Mouse (Mus musculus) neural tube, embryonic 12.5 days (tissue): ENCODE measurements around the gene Oard1. TPM values are rescaled to one million over a fixed set of nuclear protein-coding genes. Genes with fewer than 3 reads are reported as not detected.

Experiments
- ATAC-seq: fragments of 200-750 bp; cut with Nextera tagmentation; 2 replicates; pipeline ENCODE4 v1.8.0; 2017; ENCODE audit warnings: low read depth, mild to moderate bottlenecking, moderate TSS enrichment, moderate library complexity; ENCODE audit not compliant: low FRiP score
- H3K27ac ChIP-seq: fragments of 300-500 bp; sonication (generic); 2 replicates; pipeline ENCODE4 v1.5.1; 2016
- H3K27me3 ChIP-seq: fragments of 300-500 bp; sonication (generic); replicated peaks from 2 replicates; pipeline ENCODE4 v1.6.1; 2016; ENCODE audit warnings: mild to moderate bottlenecking
- H3K36me3 ChIP-seq: fragments of 300-500 bp; sonication (generic); 2 replicates; pipeline ENCODE4 v1.6.1; 2016; ENCODE audit warnings: mild to moderate bottlenecking
- H3K4me1 ChIP-seq: fragments of 300-500 bp; sonication (generic); 2 replicates; pipeline ENCODE4 v1.6.1; 2016
- H3K4me2 ChIP-seq: fragments of 300-500 bp; sonication (generic); replicated peaks from 2 replicates; pipeline ENCODE4 v1.6.1; 2016; ENCODE audit warnings: mild to moderate bottlenecking
- H3K4me3 ChIP-seq: fragments of 300-500 bp; sonication (generic); 2 replicates; pipeline ENCODE4 v1.5.1; 2016
- H3K9ac ChIP-seq: fragments of 300-500 bp; sonication (generic); 2 replicates; pipeline ENCODE4 v1.6.1; 2016; ENCODE audit warnings: mild to moderate bottlenecking
- H3K9me3 ChIP-seq: fragments of 300-500 bp; sonication (generic); 2 replicates; pipeline ENCODE4 v1.6.1; 2016; ENCODE audit warnings: mild to moderate bottlenecking
- WGBS: fragments of 180-500 bp; shearing (Covaris S2); methylation state at CpG from one replicate; pipeline ENCODE4 v1.1.7; 2016; 5-methylcytosine and 5-hydroxymethylcytosine counted together
- polyA plus RNA-seq: library from polyadenylated mRNA; unstranded; fragments of >200 nt; fragmentation: Nextera tagmentation; extraction: Ambion mirVana; gene quantifications from 2 replicates; pipeline ENCODE4 v1.2.1, GENCODE M21; 2016

The Oard1 gene
- polyA plus RNA-seq, 1 experiment from 2014 or later = 58.7 TPM

DNA sequence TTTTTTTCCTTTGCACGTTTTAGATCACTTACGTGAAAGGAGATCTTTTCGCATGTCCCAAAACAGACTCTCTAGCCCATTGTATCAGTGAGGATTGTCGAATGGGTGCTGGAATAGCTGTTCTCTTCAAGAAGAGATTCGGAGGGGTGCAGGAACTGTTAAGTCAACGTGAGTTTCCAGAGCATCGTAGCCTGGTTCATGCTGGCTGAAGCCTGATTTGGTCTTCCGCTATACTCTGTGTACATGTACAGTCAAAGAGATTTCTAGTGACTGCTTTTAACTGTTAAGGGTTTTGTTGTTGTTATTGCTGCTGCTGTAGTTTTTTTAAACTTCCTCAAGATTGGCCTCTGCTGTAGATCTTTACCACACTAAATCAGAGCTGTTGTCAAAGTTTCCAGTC lies 1.4 kb downstream of the Oard1 start:
- WGBS = 72% methylated on average over 8 of the region's 8 CpGs
- no peak for ATAC-seq
- Histone ChIP-seq H3K9ac (peak overlapping the region; percentile 65; the same call in 1 of the 2 replicates), H3K9me3 (no peaks in the 10 kb centered on the region), H3K4me3 (peak overlapping the region; percentile 85), H3K4me2 (peak overlapping the region; percentile 86), H3K27me3 (no peaks in the 10 kb centered on the region), H3K36me3 (peaks cover 23% of the 10 kb centered on the region), H3K27ac (no peak overlapping the region), H3K4me1 (peaks cover 20% of the 10 kb centered on the region)

DNA sequence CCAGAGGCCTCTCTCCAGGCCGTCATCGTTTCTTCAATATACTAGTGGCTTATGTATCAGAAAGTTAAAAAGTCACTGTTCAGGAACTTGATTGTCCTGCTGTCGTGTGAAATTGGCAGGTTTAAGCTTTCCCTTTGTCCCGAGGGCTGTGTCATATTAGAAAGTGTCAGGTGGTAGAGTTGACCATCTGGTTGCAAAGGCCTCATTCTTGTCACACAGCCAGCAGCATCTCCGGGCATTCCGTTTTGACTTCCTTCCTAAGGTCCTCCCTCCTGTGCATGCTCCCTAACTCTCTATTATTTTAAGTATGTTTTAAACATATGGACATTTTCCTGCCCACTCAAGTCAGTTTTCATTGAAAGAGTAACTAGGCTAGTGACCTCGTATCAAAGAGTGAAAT lies 6.2 kb downstream of the Oard1 start:
- H3K4me1 ChIP-seq = peaks cover 5% of the 10 kb centered on the region
- ATAC-seq = no peak
- H3K9me3 ChIP-seq = no peaks in the 10 kb centered on the region
- H3K27ac ChIP-seq = no peak overlapping the region
- WGBS = 81% methylated on average over 7 of the region's 7 CpGs
- H3K4me3 ChIP-seq = no peak overlapping the region
- H3K36me3 ChIP-seq = peaks cover 23% of the 10 kb centered on the region
- no peak overlapping the region for H3K4me2 ChIP-seq
- no peak overlapping the region for H3K9ac ChIP-seq
- H3K27me3 ChIP-seq = no peaks in the 10 kb centered on the region

DNA sequence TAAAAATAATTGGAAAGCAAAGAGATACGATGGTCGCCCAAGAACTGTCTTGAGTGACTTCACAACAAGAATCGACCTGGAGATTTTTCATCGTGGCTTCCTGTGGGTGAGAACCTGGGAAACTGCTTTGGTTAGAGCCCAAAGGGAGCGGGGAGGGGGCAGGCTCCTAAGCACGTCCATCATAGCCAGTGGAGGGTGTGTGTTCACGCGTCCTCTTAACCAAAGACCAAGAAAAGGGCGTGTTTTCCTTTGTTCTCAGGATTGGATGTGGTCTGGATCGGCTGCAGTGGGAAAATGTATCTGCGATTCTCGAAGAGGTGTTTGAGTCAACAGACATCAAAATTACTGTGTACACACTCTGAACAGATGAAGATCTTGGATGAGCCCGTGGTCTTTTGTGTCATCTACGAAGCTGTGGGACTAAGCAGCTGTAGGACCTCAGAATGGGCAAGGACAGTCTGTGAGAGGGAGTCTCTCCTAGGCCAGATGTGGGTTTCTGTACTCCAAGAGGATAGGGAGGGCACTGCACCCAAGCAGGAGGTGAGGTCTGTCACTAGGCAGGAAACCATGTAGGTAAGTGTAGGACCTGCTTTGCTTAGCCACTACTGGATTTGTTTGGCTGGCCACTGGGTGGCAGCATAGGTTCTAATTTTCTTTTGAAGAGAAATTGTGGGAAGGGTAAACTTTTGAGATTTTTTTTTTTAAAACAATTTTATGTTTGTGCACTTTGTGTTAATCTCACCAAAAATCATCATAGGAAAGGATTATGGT lies 6.8 kb downstream of the Oard1 start:
- Histone ChIP-seq H3K9ac (no peak overlapping the region), H3K27ac (no peak overlapping the region), H3K4me2 (no peak overlapping the region), H3K27me3 (no peaks in the 10 kb centered on the region), H3K4me3 (no peak overlapping the region), H3K36me3 (peaks cover 23% of the 10 kb centered on the region), H3K9me3 (no peaks in the 10 kb centered on the region), H3K4me1 (no peaks in the 10 kb centered on the region)
- WGBS = 91% methylated on average over 14 of the region's 14 CpGs
- ATAC-seq = peak; percentile 37; the same call in 1 of the 2 replicates

DNA sequence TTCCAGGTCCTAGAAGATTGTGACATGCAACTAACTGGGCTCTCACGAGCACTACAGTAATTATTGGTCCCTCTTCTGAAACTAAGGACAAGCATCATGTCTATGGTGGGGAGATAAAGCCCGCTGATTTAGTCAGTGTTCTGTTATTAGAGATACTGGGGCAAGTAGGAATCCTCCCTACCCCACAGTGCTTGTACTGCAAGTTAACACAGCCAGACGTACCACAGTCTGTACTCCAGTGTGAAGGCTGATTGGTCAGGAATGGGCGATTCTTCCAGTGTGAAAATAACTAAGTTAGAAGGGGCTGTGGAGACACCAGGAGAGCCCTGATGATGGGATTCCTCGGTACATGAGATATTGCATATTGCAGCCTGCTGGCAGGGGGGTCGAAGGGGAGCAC lies 7.7 kb downstream of the Oard1 start:
- H3K27me3 ChIP-seq = no peaks in the 10 kb centered on the region
- no peak overlapping the region for H3K4me2 ChIP-seq
- H3K4me3 ChIP-seq = no peak overlapping the region
- no peaks in the 10 kb centered on the region for H3K4me1 ChIP-seq
- H3K9me3 ChIP-seq = no peaks in the 10 kb centered on the region
- H3K9ac ChIP-seq = no peak overlapping the region
- H3K27ac ChIP-seq = no peak overlapping the region
- no peak for ATAC-seq
- peaks cover 23% of the 10 kb centered on the region for H3K36me3 ChIP-seq
- 94% methylated on average over 6 of the region's 6 CpGs for WGBS

DNA sequence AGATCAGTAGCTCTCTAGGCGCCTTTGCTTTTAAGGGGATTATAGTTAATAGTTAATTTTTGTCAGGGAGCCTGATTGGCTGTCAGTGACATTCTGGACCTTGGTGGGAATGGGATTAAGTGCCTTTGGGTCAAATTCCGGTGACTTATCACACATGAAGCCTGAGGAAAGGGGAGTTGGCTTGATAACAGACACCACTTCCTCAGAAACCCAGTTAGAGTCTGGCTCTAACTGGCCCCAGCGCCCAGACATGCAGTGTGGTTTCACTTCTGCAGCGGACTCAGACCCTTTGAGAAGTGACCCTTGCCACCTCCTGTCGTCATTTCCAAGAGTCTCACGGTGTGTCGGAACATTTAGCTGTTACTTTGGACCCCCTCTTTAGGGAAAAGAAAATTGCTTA lies 8.4 kb downstream of the Oard1 start:
- H3K36me3 ChIP-seq = peaks cover 20% of the 10 kb centered on the region
- 90% methylated on average over 7 of the region's 7 CpGs for WGBS
- no peaks in the 10 kb centered on the region for H3K4me1 ChIP-seq
- H3K9ac ChIP-seq = no peak overlapping the region
- no peak for ATAC-seq
- no peaks in the 10 kb centered on the region for H3K9me3 ChIP-seq
- H3K4me2 ChIP-seq = no peak overlapping the region
- no peak overlapping the region for H3K4me3 ChIP-seq
- no peaks in the 10 kb centered on the region for H3K27me3 ChIP-seq
- H3K27ac ChIP-seq = no peak overlapping the region

DNA sequence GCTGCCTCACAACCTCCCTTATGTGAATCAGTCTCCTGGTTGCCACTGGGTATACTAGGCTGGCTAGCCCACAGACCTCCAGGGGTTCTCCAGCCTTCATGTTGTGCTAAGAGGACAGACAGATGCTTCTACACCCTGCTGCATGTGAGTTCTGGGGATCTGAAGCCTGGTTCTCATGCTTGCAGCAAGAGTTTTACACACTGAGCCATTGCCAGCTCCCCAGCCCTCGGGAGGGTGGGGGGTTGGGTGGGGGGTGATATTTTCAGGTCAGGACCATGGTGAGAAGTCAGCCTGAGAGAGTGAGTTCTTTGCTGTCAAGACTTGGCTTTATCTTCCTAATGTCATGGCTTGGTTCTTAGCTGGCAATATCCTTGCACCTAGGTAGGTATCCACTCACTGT lies 9.0 kb downstream of the Oard1 start:
- H3K4me3 ChIP-seq = no peak overlapping the region
- H3K4me2 ChIP-seq = no peak overlapping the region
- H3K9ac ChIP-seq = no peak overlapping the region
- no peak overlapping the region for H3K27ac ChIP-seq
- H3K9me3 ChIP-seq = no peaks in the 10 kb centered on the region
- H3K36me3 ChIP-seq = peaks cover 17% of the 10 kb centered on the region
- 93% methylated on average over 1 of the region's 1 CpGs for WGBS
- ATAC-seq = no peak
- H3K4me1 ChIP-seq = no peaks in the 10 kb centered on the region
- no peaks in the 10 kb centered on the region for H3K27me3 ChIP-seq

DNA sequence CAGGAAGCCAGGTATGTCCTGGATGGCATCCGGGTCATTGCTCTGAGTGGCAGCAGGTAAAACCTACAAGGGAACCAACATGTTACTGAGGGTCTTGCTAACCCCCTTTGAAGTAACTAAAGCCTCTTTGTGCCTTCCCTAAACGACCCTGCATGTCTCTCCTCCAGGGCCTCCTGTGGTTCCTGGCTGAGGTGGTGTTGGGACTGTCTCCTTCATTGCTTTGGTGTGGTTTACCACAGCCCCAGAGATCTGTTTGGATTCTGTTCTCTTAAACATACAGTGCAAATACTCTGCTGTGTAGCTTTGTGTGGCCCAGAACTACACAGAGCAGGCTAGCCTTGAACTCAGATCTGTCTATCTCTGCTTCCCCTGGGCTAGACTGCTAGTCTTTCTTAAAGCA lies 9.8 kb downstream of the Oard1 start:
- no peaks in the 10 kb centered on the region for H3K27me3 ChIP-seq
- no peak for ATAC-seq
- no peaks in the 10 kb centered on the region for H3K9me3 ChIP-seq
- no peak overlapping the region for H3K4me3 ChIP-seq
- 65% methylated on average over 2 of the region's 2 CpGs for WGBS
- no peaks in the 10 kb centered on the region for H3K4me1 ChIP-seq
- no peak overlapping the region for H3K9ac ChIP-seq
- H3K4me2 ChIP-seq = no peak overlapping the region
- H3K27ac ChIP-seq = no peak overlapping the region
- H3K36me3 ChIP-seq = peaks cover 13% of the 10 kb centered on the region

DNA sequence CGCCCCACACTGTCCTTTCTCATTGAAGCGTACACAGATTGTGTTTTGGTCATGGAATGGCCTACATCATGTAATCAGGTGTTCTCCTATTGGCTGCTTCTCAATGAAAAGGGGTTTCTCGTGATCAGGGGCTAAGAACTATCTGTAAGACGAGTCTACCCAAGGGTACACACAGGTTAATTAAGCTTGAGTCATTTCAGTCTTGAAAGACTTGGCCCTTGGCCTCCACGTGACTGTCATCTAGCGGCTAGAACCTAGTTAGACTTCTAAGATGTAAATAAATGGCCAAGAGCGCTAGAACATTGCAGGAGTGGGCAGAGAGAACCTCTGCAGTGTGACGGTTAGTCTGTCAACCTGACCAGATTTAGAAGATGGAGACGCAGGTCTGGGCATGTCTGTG lies 14.4 kb downstream of the Oard1 start:
- no peak overlapping the region for H3K4me2 ChIP-seq
- 89% methylated on average over 9 of the region's 9 CpGs for WGBS
- H3K4me1 ChIP-seq = no peaks in the 10 kb centered on the region
- H3K27me3 ChIP-seq = no peaks in the 10 kb centered on the region
- H3K9me3 ChIP-seq = no peaks in the 10 kb centered on the region
- H3K36me3 ChIP-seq = no peaks in the 10 kb centered on the region
- no peak overlapping the region for H3K27ac ChIP-seq
- H3K4me3 ChIP-seq = no peak overlapping the region
- no peak overlapping the region for H3K9ac ChIP-seq
- ATAC-seq = no peak

DNA sequence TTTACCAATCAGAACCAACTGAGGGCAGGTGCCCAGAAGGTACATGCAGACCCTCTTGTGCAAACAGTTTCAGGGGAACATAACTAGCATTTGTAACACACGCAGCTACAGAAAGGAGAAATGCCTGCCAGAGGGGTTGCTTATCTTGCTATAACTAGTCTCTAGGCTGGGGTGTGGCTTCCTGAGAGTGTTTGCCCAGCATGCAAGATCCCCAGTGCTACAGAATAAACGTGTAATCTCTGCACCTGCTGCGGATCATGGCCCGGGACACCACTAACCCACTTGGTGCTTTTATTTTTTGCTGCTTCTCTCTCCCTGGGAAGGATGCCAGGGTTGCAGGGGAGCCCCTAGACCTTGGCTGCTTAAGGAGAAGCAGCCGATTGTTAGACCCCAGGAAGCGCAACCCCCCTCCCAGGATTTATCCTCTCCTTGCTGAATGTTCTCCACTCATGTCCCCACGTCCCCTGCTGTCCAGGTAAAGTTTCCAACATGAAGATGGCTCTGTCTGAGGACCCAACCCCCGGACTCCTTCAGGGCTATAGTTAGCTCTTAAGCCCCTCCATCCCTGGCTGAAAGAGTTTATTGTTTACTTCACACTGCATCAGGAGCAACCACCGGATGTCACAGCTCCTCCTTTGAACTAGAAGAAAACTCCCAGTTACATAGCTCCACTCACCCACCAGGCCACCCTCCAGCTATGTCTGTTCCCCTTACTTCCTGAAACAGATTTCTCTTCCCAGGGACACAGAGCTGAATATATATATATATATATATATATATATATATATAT lies 16.2 kb downstream of the Oard1 start:
- Histone ChIP-seq H3K4me3 (no peak overlapping the region), H3K27me3 (no peaks in the 10 kb centered on the region), H3K36me3 (no peaks in the 10 kb centered on the region), H3K27ac (no peak overlapping the region), H3K9me3 (no peaks in the 10 kb centered on the region), H3K9ac (no peak overlapping the region), H3K4me2 (no peak overlapping the region), H3K4me1 (no peaks in the 10 kb centered on the region)
- WGBS = 62% methylated on average over 9 of the region's 9 CpGs
- ATAC-seq = no peak

DNA sequence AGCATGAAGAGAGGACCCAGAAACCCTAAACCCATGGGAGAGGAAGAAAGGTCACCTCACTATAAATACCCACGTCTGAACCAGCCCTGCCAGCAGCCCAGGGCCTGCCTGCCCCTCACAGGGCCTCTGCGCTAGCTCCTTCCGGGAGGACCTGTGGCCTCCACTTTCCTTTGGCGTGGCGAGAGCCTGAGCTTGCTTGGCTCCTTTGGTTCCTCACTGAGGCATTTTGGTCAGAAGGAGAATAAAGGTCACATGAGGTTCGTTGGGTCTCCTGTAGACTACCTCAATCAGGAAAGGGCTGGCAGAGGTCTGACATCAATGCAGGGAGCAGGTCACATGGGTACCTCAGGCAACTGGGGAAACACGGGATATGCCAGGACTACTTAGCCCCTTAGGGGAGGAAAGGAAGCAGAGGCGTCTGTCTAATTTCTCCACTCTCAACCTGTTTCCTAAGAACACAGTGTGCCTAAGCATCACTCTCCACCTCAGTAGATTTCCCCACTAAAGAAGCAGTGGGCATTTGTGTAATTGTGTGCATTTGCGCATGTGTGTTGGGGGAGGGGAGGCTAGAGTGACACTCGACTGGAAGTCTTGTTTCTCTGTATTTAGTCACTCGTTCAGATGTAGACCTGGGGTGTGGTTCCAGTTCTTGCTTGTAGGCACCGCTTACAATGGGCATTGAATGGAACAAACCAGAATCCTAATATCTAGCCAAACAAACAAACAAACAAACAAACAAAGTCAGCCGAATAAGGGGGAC lies 17.4 kb downstream of the Oard1 start:
- Histone ChIP-seq H3K4me2 (no peak overlapping the region), H3K9ac (no peak overlapping the region), H3K36me3 (no peaks in the 10 kb centered on the region), H3K4me1 (0 out of 2 replicates have a peak, but pooled peaks cover under 1% of the 10 kb centered on the region), H3K27me3 (no peaks in the 10 kb centered on the region), H3K9me3 (no peaks in the 10 kb centered on the region), H3K27ac (no peak overlapping the region), H3K4me3 (no peak overlapping the region)
- 76% methylated on average over 13 of the region's 13 CpGs for WGBS
- ATAC-seq = no peak

DNA sequence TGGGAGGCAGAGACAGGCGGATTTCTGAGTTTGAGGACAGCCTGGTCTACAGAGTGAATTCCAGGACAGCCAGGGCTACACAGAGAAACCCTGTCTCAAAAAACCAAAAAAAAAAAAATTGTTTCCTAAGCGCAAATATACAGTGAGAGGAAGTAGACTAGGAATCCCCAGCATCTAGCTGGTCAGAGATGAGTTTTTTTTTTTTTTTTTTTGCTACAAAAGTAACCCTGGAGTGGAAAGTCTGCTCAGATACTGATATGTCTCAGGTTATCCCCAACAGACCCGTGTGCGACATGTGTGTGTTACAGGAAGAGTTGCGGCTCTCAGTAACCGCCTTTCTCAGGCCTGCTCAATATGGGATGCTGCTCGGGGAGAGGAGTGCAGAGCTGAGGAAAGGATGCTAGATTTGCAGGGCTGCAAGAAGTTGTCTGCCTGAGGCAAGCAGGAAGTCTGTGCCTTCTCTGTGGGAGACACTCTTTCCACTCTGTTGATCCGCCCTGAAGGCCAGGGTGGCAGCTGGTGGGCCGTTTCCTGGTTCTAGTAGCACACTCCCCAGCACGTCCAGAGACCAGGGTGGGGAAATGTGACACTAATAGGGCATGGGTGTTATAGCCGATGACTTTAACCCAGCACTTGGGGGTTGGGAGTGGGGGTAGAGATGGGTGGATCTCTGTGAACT lies 18.2 kb downstream of the Oard1 start:
- ATAC-seq = no peak
- Histone ChIP-seq H3K4me2 (no peak overlapping the region), H3K4me1 (0 out of 2 replicates have a peak, but pooled peaks cover 7% of the 10 kb centered on the region), H3K36me3 (no peaks in the 10 kb centered on the region), H3K27me3 (no peaks in the 10 kb centered on the region), H3K27ac (no peak overlapping the region), H3K9me3 (no peaks in the 10 kb centered on the region), H3K9ac (no peak overlapping the region), H3K4me3 (no peak overlapping the region)
- 68% methylated on average over 11 of the region's 11 CpGs for WGBS

DNA sequence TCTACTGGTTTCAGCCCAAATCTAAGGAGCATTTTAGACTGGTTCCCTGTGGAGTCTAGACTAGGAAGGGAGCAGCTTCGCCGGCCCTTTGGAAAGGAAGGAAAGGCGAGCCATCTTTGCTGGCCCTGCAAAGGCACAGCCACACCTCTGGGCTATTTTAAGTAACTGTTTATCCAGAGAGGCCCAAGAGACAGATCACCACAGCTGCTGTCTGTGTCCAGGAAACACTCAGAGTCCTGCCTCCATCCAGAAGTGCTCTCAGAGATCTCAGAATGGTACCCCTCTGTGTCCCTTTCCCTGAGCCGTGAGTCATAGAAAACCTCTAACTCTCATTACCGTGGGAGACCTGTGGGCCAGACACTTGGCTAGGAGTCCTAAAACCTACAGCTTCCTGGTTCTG lies 20.6 kb downstream of the Oard1 start:
- H3K4me1 ChIP-seq = 0 out of 2 replicates have a peak, but pooled peaks cover 7% of the 10 kb centered on the region
- no peak overlapping the region for H3K4me3 ChIP-seq
- no peak for ATAC-seq
- 52% methylated on average over 5 of the region's 5 CpGs for WGBS
- no peaks in the 10 kb centered on the region for H3K9me3 ChIP-seq
- H3K27ac ChIP-seq = no peak overlapping the region
- H3K36me3 ChIP-seq = no peaks in the 10 kb centered on the region
- H3K27me3 ChIP-seq = no peaks in the 10 kb centered on the region
- no peak overlapping the region for H3K4me2 ChIP-seq
- H3K9ac ChIP-seq = no peak overlapping the region
